Mouse (Mus musculus) megakaryocyte, embryonic 14.5 days (primary cell): ENCODE results near the gene Olfr58.

Source experiments
- FLI1 ChIP-seq: IDR thresholded peaks from 2 replicates; pipeline ENCODE4 v1.6.1; 2012; ENCODE audit warnings: low read length, inconsistent platforms, mixed read lengths
- GATA1 ChIP-seq: IDR thresholded peaks from 3 replicates; pipeline ENCODE4 v1.6.1; 2012; ENCODE audit warnings: mixed read lengths, low read length, inconsistent platforms, borderline replicate concordance

DNA sequence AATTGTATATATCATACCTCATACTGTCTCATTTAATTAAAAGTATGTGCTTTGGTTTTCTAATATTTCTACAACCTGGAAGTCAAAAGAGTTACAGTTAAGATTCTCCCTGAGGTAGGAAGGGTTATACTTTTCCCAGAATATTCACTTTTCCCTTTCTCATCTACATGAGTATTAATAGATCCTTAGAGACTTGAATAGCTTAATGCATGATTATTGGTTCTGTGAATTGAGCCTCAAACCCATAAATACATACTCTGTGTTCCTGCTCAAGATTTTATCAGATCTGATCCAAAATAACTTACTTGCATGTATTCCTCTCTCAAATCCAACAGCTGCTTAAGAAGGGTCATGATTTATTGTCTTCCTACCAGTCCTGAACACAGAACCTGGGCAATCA is at the start of gene Olfr58:
- TF ChIP-seq FLI1 (no peak), GATA1 (no peak)
